Mouse (Mus musculus) stomach, postnatal 0 days (tissue): ENCODE data around the gene Kif5c. TPM values are rescaled to one million over a fixed set of nuclear protein-coding genes. Genes with fewer than 3 reads are reported as not detected.

Source experiments
- ATAC-seq: fragments of 200-750 bp; cut with Nextera tagmentation; 2 replicates; pipeline ENCODE4 v1.8.0; 2017; ENCODE audit not compliant: low FRiP score, low TSS enrichment
- DNase-seq: peaks from one replicate; pipeline ENCODE4 v3.0.0-alpha.2; 2016; ENCODE audit warnings: low spot score
- H3K27ac ChIP-seq: fragments of 300-500 bp; sonication (generic); replicated peaks from 2 replicates; pipeline ENCODE4 v1.5.1; 2014; ENCODE audit warnings: mild to moderate bottlenecking, control low read depth
- H3K27me3 ChIP-seq: fragments of 300-500 bp; sonication (generic); 2 replicates; pipeline ENCODE4 v1.6.1; 2014; ENCODE audit warnings: low read length; ENCODE audit not compliant: control insufficient read depth, insufficient read depth
- H3K36me3 ChIP-seq: fragments of 300-500 bp; sonication (generic); 2 replicates; pipeline ENCODE4 v1.6.1; 2014; ENCODE audit warnings: low read length, mixed read lengths; ENCODE audit not compliant: control insufficient read depth, insufficient read depth
- H3K4me1 ChIP-seq: fragments of 300-500 bp; sonication (generic); replicated peaks from 2 replicates; pipeline ENCODE4 v1.6.1; 2014; ENCODE audit warnings: antibody characterized with exemption; ENCODE audit not compliant: control insufficient read depth, insufficient read depth
- H3K4me2 ChIP-seq: fragments of 300-500 bp; sonication (generic); replicated peaks from 2 replicates; pipeline ENCODE4 v1.6.1; 2014; ENCODE audit warnings: low read depth, mild to moderate bottlenecking, control low read depth, moderate library complexity
- H3K4me3 ChIP-seq: fragments of 300-500 bp; sonication (generic); 2 replicates; pipeline ENCODE4 v1.5.1; 2014; ENCODE audit warnings: low read depth, low read length, control low read depth
- H3K9ac ChIP-seq: fragments of 300-500 bp; sonication (generic); 2 replicates; pipeline ENCODE4 v1.6.1; 2014; ENCODE audit warnings: mild to moderate bottlenecking, low read length, control low read depth, mixed read lengths
- H3K9me3 ChIP-seq: fragments of 300-500 bp; sonication (generic); 2 replicates; pipeline ENCODE4 v1.6.1; 2016; ENCODE audit warnings: low read length; ENCODE audit not compliant: control insufficient read depth
- CTCF ChIP-seq: IDR thresholded peaks from 2 replicates; pipeline ENCODE4 v1.5.1; 2016; ENCODE audit warnings: antibody characterized with exemption, low read depth, mild to moderate bottlenecking, moderate library complexity
- EP300 ChIP-seq: optimal IDR thresholded peaks from 2 replicates; pipeline ENCODE3; 2016; ENCODE audit warnings: antibody characterized with exemption
- WGBS: fragments of 180-500 bp; shearing (Covaris S2); extraction: QIAGEN DNeasy Blood & Tissue Kit; methylation state at CpG from one replicate; pipeline ENCODE4 v1.1.7; 2014; 5-methylcytosine and 5-hydroxymethylcytosine counted together
- polyA plus RNA-seq: library from polyadenylated mRNA; unstranded; fragments of >200 nt; fragmentation: Nextera tagmentation; extraction: Ambion mirVana; gene quantifications from 2 replicates; pipeline ENCODE4 v1.2.1, GENCODE M21; 2015

Kif5c gene
- polyA plus RNA-seq, 1 experiment from 2014 or later, result 2.8 TPM

GRCm38 (mm10) chr2:49788051-49788418 is 168.9 kb downstream of the Kif5c start:
- ATAC-seq, result peak; percentile 30
- 3% methylated on average over 14 of the region's 14 CpGs for WGBS

GRCm38 (mm10) chr2:49788643-49789042 is 169.5 kb downstream of the Kif5c start:
- Histone ChIP-seq H3K36me3 (no peaks in the 10 kb centered on the region), H3K27ac (no peak overlapping the region), H3K9ac (no peak overlapping the region), H3K4me3 (peak overlapping the region; percentile 65), H3K4me1 (no peaks in the 10 kb centered on the region), H3K4me2 (peak overlapping the region; percentile 95), H3K9me3 (no peaks in the 10 kb centered on the region), H3K27me3 (no peaks in the 10 kb centered on the region)
- TF ChIP-seq EP300 (no peak), CTCF (no peak)
- 15% methylated on average over 3 of the region's 3 CpGs for WGBS
- no peak for ATAC-seq
- DNase-seq, result no peak

More at GRCm38 (mm10) chr2:49788051-49788418, 168.9 kb downstream of the Kif5c start:
- no peaks in the 10 kb centered on the region for H3K36me3 ChIP-seq
- H3K4me1 ChIP-seq, result no peaks in the 10 kb centered on the region
- H3K4me3 ChIP-seq, result peak overlapping the region; percentile 65
- peak overlapping the region; percentile 71 for H3K27ac ChIP-seq
- peak overlapping the region; percentile 77 for H3K9ac ChIP-seq
- H3K4me2 ChIP-seq, result peak overlapping the region; percentile 95
- no peaks in the 10 kb centered on the region for H3K27me3 ChIP-seq
- no peak for TF ChIP-seq CTCF
- TF ChIP-seq EP300, result no peak
- H3K9me3 ChIP-seq, result no peaks in the 10 kb centered on the region
- no peak for DNase-seq

GRCm38 (mm10) chr2:49789078-49789477 is 170.0 kb downstream of the Kif5c start:
- 61% methylated on average over 6 of the region's 6 CpGs for WGBS
- ATAC-seq (no peak), DNase-seq (no peak)
- no peaks in the 10 kb centered on the region for H3K9me3 ChIP-seq
- no peaks in the 10 kb centered on the region for H3K27me3 ChIP-seq
- H3K36me3 ChIP-seq, result no peaks in the 10 kb centered on the region
- TF ChIP-seq CTCF, result no peak
- TF ChIP-seq EP300, result no peak
- H3K4me2 ChIP-seq, result peak overlapping the region; percentile 95
- no peak overlapping the region for H3K9ac ChIP-seq
- H3K27ac ChIP-seq, result no peak overlapping the region
- no peaks in the 10 kb centered on the region for H3K4me1 ChIP-seq
- peak overlapping the region; percentile 4; the same call in 1 of the 2 replicates for H3K4me3 ChIP-seq

GRCm38 (mm10) chr2:49789504-49789903 is 170.4 kb downstream of the Kif5c start:
- DNase-seq, result no peak
- H3K9ac ChIP-seq, result no peak overlapping the region
- H3K27me3 ChIP-seq, result no peaks in the 10 kb centered on the region
- no peak overlapping the region; the same call in 1 of the 2 replicates for H3K4me2 ChIP-seq
- no peaks in the 10 kb centered on the region for H3K4me1 ChIP-seq
- 53% methylated on average over 5 of the region's 5 CpGs for WGBS
- no peaks in the 10 kb centered on the region for H3K9me3 ChIP-seq
- peak overlapping the region; percentile 4; the same call in 1 of the 2 replicates for H3K4me3 ChIP-seq
- no peak for TF ChIP-seq EP300
- TF ChIP-seq CTCF, result no peak
- no peak overlapping the region for H3K27ac ChIP-seq
- H3K36me3 ChIP-seq, result no peaks in the 10 kb centered on the region
- ATAC-seq, result 0 out of 2 replicates have a peak, but pooled peaks have one; percentile 23

- no peaks in the 10 kb centered on the region for H3K4me1 ChIP-seq
- ATAC-seq (peak; percentile 56; the same call in 1 of the 2 replicates), DNase-seq (peak; percentile 33)
- TF ChIP-seq CTCF, result no peak
- no peak for TF ChIP-seq EP300
- H3K27ac ChIP-seq, result no peak overlapping the region
- H3K27me3 ChIP-seq, result no peaks in the 10 kb centered on the region
- no peaks in the 10 kb centered on the region for H3K36me3 ChIP-seq
- H3K4me2 ChIP-seq, result no peak overlapping the region
- H3K9ac ChIP-seq, result no peak overlapping the region
- H3K9me3 ChIP-seq, result no peaks in the 10 kb centered on the region
- H3K4me3 ChIP-seq, result no peak overlapping the region
- WGBS, result 59% methylated on average over 14 of the region's 14 CpGs
Measured at GRCm38 (mm10) chr2:49797444-49798143, 178.5 kb downstream of the Kif5c start.

- TF ChIP-seq CTCF (no peak), EP300 (no peak)
- H3K9me3 ChIP-seq, result no peaks in the 10 kb centered on the region
- H3K27me3 ChIP-seq, result no peaks in the 10 kb centered on the region
- H3K4me1 ChIP-seq, result no peaks in the 10 kb centered on the region
- DNase-seq (no peak), ATAC-seq (peak; percentile 18; the same call in 1 of the 2 replicates)
- no peak overlapping the region for H3K4me3 ChIP-seq
- H3K4me2 ChIP-seq, result no peak overlapping the region
- no peaks in the 10 kb centered on the region for H3K36me3 ChIP-seq
- no peak overlapping the region for H3K9ac ChIP-seq
- 72% methylated on average over 8 of the region's 8 CpGs for WGBS
- H3K27ac ChIP-seq, result no peak overlapping the region
Measured at GRCm38 (mm10) chr2:49804448-49804847, 185.3 kb downstream of the Kif5c start.
